Mouse (Mus musculus): Measurements from ENCODE around the gene H2-T24.
A peak's percentile ranks its signal among the peaks of the same experiment; 100 is the strongest.
"Not testable (repeated sequence)": the region's sequence is repeated elsewhere in the genome, so short reads cannot be mapped to it uniquely, and the experiment has no call there.

Gene H2-T24

DNA sequence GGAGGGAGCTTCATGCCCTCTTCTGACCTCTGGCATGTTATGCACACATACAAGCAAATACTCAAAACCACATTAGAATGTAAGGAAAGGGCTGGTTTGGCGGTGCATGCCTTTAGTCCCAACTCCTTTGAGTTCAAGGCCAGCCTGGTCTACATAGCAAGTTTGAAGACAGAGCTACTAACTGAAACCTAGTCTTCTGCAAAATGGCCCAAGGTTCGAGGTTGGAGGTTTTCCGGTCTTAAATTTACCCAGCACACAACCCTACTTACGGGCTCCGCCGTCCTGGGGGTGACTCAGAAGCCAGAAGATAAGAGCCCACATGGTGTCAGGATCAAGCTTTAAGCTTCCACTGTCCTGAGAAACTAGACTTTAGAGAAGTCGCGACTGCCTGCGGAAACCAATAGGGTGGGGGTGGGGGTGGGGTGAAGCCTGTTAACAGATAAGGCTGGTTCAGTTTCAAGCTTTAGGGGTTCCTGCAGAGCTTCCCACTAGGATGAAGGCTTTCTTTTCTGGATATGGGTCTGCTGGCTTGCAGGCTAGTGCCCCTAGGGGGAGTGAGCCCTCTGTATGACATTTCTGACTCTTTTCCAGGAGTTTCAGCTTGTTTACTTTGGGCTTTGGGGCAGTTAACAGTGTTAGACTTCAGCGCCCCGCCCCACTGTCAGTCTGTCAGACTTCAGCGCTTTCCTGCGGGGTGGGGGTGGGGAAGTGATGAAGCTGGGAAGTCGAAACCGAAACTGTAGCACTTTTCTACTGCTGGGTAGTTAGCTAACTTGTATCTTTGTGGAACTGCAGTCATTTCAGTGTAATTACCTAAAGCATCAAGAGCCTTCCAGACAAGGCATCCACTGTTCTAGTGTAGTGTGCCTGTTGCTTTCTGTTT, at the start of gene H2-T24:
Gene H2-T24 (minus strand): TSS at position 370 of the 883 bp plus-strand sequence.
- DNase-seq (ENCODE audit: low spot score in 2 of 2): no peak

DNA sequence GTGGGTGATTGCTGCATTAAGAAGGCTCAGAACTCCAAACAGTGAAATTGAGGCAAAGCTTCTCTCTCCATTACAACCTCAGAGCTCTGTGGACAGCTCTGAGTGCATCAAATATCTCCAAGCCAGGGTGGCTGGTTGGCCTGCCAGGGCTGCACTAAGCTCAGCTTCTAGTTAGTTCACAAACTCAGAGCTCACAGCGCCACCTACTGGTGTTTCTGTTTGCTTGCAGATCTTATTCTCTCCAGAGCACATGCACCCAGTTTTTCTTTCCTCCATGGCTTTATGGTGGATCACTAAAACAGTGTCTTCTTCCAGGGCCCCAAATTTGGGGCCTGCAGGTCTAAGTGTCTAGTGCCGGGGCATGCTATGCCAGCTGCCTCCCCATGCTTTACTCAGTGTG, 40.5 kb upstream of the H2-T24 start:
- peak in 1 of 2 experiments; percentile 86 for DNase-seq (ENCODE audit: low spot score in 2 of 2)

DNA sequence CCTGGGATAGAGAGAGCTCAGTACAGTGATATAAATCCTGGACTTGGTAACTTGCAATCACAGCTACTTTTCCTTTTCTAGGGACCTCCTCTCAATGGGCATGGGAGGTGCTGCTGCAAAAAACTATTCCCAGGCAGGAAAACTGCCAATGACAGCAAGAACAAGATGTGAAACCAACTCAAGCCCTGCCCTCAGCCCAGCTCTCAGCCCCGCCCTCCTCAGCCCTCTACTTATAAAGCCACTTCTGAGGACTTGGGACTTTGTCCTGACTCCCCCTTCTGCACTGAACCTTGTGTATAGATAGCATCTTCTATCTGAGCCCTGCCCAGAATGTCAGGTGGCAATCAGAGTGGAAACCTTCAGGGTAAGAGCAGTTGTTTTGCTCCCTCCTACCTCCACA, 38.0 kb upstream of the H2-T24 start, which contains the start of gene Gm11127:
Gene Gm11127 (minus strand): TSS at position 10 of the 400 bp plus-strand sequence.
- DNase-seq (ENCODE audit: low spot score in 2 of 2): not testable (repeated sequence)

DNA sequence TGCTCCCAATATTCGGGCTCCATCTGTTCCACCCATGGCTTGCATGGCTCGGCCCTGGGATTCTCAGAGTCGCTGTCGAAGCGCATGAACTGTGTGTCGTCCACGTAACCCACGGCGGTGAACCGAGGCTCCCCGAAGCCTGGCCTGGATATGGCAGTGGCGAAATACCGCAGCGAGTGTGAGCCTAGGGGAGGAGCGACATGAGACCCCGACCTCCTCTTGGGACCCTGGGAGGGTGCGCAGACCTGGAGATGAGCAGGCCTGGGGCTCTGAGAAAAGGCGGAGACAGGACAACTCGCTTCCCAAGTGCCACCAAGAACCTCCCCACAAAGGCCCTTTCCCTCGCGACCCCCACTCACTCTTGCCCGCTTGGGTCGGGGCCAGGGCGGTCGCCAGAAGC, 37.6 kb upstream of the H2-T24 start:
- not testable (repeated sequence) for DNase-seq (ENCODE audit: low spot score in 2 of 2)

DNA sequence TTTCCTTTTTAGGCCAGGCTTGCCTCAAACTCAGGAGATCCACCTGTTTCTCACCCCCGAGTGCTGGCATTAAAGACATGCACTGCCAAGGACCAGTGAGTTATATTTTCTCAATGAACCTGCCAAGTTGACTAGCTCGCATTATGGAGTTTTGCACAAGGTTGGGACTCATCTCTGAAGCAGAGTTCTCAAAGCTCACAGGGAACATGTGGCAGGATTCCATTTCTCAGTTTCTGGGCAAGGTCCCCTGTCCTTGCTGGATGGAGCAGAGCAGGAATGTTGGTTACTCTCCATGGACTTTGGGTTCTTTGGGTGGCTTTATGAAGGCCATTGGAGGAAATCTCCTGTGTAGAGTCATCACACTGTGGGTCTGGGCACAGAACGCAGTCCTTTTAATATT, 22.9 kb upstream of the H2-T24 start:
- no peak for DNase-seq (ENCODE audit: low spot score in 2 of 2)

DNA sequence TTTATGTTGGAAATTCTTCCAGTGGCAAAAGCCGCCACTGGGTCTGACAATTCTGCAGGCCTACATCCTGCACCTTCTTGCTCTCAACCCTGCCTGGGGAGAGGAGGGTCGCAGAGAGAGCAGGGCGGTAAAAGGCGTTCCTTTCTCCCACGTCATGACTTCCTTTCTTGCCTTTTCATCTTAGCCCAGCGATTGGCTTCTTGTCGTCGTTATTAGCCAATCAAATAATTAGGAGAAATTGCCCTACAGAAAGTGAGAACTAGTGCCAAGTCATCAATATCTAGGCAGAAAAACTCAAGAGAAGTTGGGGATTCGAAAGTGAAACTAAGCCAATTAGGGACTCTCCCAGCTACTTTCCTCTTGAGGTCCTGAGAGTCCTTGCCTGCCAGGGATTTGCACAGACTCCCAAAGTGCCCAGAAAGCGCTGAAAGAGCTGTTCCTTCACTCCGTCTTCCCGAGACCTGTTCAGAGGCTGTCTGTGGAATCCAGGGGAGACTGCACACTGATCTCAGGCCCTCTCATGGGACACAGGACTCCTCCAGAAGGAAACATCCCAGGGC, 22.3 kb upstream of the H2-T24 start, which contains the start of the genes H2-T22 and Gm6034:
Gene H2-T22 (minus strand): TSS at position 138 of the 560 bp plus-strand sequence.
Gene Gm6034 (plus strand): TSS at position 352 of the 560 bp plus-strand sequence.
- peak; percentile 79 to 87 for DNase-seq (ENCODE audit: low spot score in 2 of 2)

DNA sequence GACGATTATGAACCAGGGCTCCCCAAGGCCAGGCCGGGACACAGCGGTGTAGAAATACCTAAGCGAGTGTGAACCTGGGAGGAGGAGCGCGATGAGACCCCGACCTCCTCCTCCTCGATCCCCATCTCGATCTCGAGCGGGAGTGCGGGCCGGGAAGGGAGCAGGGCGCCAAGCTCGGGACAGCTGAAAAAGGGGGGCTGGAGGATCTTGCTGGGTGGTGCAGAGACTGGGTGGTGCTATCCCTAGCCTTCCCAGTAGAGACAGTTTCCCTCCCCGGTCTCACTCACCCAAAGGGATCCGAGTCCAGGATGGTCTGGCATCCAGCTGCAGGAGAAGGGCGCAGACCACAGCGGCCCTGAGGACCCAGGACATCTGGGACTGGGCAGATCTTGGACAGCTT, 21.7 kb upstream of the H2-T24 start:
- not testable (repeated sequence) for DNase-seq (ENCODE audit: low spot score in 2 of 2)

DNA sequence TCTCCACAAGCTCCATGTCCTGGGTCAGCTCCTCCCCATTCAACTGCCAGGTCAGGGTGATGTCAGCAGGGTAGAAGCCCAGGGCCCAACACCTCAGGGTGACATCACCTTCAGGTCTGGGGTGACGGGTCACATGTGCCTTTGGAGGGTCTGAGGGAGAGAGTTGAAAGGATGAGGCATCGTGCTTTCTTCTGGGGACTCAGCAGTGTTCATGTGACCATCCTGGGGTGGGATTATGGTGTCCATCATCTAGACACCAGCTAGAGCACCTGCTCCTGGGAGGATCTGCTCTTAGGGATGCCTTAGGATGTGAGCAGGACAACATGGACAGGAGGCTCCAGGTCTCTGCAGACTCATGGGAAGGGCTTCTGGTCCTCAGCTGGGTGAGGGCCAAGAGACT, 20.2 kb upstream of the H2-T24 start:
- DNase-seq (ENCODE audit: low spot score in 2 of 2): not testable (repeated sequence)

DNA sequence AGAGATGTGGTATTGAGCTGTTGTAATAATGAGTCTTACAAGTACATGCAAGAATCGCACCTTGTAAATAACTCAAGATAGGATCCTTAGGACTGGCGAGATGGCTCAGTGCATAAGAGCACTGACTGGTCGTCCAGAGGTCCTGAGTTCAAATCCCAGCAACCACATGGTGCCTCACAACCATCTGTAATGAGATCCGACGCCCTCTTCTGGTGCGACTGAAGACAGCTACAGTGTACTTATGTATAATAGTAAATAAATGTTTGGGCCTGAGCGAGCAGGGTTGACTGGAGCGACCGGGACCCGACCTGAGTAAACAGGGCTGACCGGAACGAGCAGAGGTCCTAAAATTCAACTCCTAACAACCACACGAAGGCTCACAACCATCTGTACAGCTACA, 15.8 kb upstream of the H2-T24 start:
- DNase-seq (ENCODE audit: low spot score in 2 of 2): not testable (repeated sequence)

DNA sequence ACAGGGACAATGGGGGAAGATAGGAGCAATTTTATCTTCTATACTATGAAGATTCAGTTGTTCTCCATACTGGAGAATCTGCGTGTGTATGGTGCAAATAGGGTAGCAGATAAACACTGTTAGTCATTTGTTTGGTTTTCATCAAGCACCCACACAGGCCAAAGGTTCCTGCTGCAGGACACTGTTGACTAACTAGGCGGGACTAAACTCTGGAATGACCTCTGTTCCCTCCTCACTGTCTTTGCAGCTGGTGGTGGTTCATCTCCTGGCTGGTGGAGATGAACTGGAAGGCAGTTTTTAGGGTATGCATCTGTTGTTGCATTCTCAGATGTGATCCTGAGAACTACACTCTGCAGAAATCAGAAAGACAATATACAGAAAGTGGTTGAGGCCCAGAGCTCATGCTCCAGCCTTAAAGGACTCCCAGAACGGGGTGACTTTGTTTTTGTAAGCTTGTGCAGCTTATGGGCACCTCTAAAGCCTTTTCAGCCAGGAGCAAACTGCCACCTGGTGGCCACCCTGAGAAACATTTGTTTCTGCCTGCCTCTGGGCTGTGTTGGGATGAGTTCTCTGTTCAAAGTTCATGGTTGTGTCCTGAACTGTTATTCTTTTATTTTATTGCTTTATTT, 14.8 kb upstream of the H2-T24 start:
- peak in 1 of 2 experiments; percentile 63 for DNase-seq (ENCODE audit: low spot score in 2 of 2)

DNA sequence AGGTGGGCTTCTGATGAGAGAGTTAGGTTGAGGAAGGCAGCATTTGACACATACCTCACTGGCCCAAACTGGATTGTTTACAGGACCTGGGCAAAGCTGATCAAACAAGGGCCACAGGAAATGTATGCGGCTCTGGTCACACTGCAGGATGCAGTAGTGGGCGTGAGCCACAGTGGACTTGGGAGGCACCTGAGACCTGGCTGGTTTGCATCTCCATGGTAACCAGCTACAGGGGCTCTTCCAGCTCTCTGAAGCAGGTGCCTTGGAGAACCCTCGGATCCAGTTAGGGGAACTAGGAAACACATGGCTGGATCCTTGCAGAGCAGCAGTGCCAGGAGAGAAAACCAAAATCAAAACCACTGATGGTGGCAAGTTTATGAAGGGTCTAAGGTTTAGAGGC, 14.2 kb upstream of the H2-T24 start:
- not testable (repeated sequence) for DNase-seq (ENCODE audit: low spot score in 2 of 2)

DNA sequence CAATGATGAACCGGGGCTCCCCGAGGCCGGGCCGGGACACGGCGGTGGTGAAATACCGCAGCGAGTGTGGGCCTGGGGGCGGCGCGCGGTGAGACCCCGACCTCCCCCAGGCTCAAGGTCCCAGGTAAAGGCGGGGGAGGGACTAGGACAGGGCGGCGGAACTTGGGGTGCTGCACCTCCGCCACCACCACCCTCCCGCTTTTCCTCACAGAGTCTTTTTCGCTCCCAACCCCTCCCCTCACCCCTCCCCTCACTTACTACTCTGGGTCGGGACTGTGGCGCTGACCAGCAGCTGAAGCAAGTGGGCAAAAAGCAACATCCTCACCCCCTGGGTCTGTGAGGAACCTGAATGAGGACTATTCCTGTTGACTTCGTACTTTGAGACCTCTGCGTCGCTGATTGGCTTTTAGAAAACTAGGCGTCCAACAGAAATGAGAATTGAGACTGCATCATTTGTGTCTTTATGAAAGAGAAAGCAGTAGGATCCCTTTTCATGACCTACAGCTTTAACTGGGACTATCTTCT, 12.1 kb upstream of the H2-T24 start, which contains the start of gene H2-T23:
Gene H2-T23 (minus strand): TSS at position 505 of the 525 bp plus-strand sequence.
- peak in 1 of 2 experiments; percentile 42 for DNase-seq (ENCODE audit: low spot score in 2 of 2)

DNA sequence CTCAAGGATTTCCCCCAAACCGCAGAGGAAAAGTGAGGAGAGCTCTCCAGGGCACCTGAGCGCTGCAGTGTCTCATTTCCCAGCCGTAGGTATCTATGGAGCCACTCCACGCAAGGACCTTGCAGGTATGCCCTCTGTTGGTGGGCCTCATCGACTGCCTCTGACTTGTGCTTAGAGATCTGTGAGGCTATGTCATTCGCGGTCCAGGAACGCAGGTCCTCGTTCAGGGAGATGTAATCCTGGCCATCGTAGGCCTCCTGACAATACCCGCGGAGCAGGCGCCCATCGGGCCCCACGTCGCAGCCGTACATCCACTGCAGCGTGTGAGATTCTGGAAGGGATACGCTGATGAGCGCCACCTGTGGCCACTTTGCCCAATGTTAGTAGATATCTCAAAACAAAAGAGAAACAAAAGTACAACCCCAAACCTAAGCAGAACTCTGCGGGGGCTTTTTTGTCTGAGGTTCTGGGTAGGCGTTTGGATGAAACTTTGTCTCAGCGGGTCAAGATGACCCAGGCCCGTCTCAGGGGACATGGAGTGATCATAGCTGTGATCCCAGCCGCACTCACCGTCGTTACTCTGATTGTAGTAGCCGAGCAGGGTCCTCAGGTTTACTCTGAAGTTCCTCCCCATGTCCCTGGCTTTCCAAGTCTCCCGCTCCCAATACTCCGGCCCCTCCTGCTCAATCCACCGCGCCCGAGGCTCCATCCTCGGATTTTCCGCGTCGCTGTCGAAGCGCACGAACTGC, 11.4 kb upstream of the H2-T24 start:
- DNase-seq (ENCODE audit: low spot score in 2 of 2): peak in 1 of 2 experiments; percentile 53

DNA sequence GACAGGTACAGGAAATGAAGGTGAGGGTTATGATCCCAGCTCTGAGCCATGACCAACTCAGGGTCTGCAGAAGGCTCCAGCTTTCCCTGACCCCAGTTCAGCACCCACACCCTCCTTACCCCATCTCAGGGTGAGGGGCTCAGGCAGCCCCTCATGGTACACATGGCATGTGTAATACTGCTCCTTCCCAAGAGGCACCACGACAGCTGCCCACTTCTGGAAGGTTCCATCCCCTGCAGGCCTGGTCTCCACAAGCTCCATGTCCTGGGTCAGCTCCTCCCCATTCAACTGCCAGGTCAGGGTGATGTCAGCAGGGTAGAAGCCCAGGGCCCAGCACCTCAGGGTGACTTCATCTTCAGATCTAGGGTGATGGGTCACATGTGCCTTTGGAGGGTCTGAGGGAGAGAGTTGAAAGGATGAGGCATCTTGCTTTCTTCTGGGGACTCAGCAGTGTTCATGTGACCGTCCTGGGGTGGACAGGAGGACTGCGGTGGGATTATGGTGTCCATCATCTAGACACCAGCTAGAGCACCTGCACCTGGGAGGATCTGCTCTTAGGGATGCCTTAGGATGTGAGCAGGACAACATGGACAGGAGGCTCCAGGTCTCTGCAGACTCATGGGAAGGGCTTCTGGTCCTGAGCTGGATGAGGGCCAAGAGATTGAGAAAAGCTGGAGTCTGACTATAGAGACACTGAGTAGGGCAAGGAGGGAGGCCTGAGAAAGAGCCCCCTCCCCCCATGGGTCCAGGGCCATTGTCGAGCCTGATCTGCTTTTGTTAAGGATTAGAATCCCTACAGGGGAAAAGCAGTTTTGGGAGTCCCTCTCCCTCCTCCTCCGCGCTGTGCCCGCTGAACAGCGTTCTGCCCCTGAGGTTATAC, 10.6 kb upstream of the H2-T24 start:
- DNase-seq (ENCODE audit: low spot score in 2 of 2): not testable (repeated sequence)

DNA sequence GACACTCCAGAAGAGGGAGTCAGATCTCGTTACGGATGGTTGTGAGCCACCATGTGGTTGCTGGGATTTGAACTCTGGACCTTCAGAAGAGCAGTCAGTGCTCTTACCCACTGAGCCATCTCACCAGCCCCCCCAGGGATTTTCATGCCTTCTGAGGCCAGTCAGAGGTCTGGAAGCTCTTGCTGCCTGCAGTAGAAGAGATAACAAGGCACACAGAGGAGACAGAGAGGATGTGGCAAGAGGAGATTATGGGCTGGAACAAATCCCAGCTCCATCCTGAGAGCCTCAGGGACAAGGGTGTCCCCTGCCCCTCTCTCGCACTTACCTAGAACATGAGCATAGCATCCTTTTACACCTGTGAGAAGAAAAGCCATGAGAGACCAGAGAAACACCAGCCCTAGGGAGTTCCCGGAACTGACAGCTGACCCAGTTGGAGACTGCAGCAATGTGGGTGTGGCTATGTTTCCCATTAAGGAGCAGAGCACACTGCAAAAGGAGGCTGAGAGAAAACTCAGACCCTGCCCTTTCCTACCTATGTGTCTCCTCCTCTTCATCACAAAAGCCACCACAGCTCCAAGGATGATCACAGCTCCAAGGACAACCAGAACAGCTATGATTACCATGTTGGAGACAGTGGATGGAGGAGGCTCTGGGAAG, 9.8 kb upstream of the H2-T24 start:
- DNase-seq (ENCODE audit: low spot score in 2 of 2): not testable (repeated sequence)

DNA sequence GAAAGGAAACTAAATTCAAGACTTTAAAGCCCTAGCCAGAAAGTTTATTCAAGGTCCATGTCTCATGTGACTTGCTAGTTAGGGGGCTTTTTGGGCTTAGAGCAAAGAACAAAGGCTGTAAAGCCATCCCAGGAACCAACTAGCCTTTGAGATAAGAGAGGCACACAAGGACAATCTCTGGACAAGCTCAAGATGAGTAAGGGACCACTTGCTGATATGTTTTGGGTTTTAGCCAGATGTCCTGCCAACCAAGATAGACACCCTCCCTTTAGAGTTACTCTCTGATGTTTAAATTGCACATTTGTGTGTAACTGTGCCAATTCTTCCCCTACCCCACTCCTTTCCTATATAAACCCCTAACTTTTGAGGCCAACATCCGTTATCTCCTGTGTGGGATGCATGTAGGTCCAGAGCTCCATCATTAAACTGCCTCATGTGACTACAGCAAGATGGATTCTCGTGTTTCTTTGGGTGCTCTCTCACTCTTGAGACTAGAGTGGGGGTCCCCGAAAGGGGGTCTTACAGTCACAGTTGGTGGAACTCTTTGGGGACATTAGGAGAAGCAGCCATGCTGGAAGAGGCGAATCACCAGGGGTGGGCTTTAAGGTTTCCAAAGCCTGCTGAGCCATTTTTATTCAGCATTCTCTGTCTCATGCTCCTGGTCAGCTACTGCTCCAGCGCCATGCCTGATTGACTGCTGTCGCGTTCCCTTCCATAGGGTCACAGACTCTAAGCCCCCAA, 8.7 kb upstream of the H2-T24 start:
- DNase-seq (ENCODE audit: low spot score in 2 of 2): no peak

DNA sequence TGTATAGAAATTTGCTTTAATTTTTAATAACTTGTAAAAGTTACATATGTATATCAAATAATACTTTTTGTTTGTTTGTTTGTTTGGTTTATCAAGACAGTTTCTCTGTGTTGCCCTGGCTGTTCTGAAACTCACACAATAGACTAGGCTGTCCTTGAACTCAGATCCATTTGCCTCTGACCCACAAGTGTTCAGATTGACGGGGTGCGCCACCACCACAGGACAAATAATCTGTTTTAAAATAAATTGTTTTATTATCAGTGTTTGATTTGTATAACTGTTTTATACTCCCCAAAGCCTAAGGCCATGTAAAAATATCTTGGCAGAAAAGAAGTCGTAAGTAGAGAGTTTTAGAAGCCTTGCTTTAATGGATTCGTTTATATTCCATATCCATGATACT, 7.3 kb upstream of the H2-T24 start:
- DNase-seq (ENCODE audit: low spot score in 2 of 2): no peak

DNA sequence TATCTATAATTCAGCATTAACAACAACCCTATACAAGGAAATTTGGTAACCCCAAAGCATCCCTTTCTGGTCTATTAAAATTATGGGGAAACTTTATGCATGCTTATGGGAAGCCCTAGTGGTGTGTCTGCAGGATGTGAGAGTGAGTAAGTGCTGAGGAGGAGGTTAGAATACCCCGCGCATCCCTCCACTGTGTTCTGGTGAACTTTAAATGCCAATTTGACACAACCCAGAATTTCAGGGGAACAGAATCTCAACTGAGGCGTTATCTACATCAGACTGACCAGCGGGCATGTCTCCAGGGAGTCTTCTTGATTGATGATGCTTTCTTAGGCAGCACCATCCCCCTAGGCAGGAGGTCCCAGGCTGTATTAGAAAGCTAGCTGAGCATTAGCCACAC, 5.5 kb upstream of the H2-T24 start:
- peak in 1 of 2 experiments; percentile 21 for DNase-seq (ENCODE audit: low spot score in 2 of 2)

DNA sequence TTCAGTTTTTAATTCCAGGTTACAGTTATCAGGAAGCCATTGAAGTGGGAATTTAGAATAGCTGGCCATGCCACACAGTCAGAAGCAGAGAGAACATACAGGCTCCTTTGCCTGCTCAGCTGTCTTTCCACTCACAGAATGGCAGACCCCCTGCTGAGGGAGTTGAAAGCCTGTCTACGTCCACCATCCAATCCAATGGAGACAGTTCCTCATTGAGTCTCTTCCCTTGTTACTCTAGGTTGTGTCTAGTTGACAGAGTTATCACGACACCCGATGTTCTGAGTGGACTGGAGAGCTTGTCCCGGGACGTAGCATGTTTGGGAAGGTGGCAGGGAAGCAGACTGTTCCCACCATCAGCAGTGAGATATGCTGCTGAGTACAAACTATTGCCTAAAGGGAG, 4.8 kb upstream of the H2-T24 start:
- DNase-seq (ENCODE audit: low spot score in 2 of 2): no peak
